Mouse (Mus musculus) spleen, postnatal 36 days (tissue): ENCODE measurements around the gene Psmb9.
"Not testable (repeated sequence)": the region's sequence is repeated elsewhere in the genome, so short reads cannot be mapped to it uniquely, and the experiment has no call there.

ENCODE experiments used
- DNase-seq, 2 experiments: peaks; one replicate each; pipeline ENCODE4 v3.0.0; 2022; ENCODE audit warnings: low spot score in 2 of 2, mixed read lengths in 1 of 2

Gene Psmb9

DNA sequence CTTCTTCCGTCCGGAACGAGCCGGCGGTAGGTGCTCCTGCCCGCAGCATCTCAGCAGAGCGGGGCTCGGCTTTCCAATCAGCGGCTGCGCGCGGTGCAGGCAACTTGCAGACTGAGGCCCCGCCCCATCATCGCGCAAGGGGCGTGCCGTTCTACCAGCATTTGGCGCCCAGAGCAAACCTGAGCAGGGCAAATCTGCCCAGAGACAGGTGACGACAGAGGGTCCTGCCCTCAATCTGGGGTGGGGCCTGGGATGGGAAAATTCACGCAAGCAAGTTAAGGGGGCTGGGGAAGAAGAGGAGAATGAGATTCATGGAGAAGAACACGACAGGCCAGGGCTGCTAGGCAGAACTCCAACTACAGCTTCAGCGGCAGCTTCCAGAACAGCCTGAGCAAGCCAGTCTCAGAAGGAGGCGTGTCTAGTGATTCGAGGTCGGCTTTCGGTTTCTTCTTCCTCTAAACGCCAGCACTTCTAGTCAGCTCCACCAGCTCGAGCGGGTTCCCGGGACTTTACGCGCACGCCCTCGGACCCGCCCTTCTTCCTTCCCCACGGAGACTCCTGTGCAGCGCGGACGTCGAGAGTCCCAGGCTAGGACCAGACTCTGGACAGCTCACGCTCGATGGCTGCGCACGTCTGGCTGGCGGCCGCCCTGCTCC, at the start of gene Psmb9, which contains the start of gene Tap1:
Gene Psmb9, minus strand, starts transcription at position 504 of the 656 bp plus-strand sequence.
Gene Tap1, plus strand, starts transcription at position 293 of the 656 bp plus-strand sequence.
- DNase-seq: peak; percentile 98 to 99

DNA sequence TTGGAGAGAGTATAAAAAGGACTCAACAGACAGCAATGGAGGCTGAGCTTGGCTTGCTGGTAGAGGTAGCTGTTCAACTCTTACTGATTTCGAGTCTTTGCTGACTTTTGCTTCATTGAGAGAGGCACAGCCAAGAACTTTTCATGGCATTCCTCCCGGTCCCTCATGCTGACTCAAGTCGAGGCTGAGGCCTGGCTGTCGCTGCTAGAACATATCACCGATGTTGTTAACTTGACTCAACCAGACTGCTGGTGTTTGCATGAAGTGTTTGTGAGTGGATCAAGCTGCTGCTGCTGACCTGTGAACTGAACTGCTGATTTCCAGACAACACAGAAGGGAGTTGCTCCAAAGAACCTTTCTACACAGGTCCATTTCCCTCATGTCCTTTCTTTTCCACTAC, 49.1 kb upstream of the Psmb9 start:
- DNase-seq: no peak

DNA sequence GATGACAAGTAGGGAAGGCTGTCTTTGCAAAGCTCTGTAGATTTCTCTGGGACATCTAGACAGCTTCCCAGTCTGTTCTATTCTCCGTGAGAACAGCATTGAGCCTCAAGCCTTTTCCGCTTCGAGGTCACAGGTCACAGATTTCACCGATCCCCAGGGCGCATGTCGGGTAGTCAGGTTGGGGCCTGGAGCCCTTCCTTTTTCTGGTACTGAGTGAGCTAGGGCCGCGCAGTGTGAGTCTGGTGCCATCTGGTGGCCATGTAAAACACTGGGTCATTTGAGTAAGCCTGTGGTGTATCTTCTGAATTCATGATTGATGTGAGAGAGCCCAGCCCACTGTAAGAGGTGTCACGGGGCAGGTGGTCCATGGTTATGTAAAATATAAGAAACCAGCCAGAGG, 47.4 kb upstream of the Psmb9 start:
- peak; percentile 90 to 92 for DNase-seq

DNA sequence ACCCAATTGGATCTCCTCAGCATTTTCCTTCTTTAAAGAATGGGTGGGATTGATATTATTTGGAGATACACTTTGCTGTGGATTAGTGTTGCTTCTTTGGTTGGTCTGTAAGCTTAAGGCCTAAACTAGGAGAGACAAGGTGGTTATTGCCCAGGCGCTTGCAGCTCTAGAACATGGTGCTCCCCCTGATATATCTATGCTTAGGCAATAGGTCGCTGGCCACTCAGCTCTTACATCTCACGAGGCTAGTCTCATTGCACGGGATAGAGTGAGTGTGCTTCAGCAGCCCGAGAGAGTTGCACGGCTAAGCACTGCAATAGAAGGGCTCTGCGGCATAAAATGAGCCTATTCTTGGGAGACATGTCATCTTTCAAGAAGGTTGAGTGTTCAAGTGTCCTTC, 44.5 kb upstream of the Psmb9 start:
- not testable (repeated sequence) for DNase-seq

DNA sequence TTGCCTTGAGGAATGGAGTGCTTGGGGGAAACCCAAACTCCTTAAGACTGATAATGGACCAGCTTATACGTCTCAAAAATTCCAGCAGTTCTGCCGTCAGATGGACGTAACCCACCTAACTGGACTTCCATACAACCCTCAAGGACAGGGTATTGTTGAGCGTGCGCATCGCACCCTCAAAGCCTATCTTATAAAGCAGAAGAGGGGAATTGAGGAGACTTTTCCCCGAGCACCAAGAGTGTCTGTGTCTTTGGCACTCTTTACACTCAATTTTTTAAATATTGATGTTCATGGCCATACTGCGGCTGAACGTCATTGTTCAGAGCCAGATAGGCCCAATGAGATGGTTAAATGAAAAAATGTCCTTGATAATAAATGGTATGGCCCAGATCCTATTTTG, 43.4 kb upstream of the Psmb9 start:
- not testable (repeated sequence) for DNase-seq

DNA sequence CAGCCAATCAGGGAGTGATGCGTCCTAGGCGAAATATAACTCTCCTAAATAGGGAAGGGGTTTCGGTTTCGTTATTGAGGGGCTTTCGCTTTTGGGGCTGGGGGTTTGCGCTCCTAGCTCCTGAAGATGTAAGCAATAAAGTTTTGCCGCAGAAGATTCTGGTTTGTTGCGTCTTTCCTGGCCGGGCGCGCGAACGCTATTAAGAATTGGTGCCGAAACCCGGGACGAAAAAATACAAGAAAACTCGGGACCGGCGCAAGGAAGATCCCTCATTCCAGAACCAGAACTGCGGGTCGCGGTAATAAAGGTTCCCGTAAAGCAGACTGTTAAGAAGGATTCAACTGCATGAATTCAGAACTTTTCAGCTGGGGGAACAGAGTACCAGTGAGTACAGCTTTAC, 38.3 kb upstream of the Psmb9 start:
- DNase-seq: peak in 1 of 2 experiments; percentile 34

DNA sequence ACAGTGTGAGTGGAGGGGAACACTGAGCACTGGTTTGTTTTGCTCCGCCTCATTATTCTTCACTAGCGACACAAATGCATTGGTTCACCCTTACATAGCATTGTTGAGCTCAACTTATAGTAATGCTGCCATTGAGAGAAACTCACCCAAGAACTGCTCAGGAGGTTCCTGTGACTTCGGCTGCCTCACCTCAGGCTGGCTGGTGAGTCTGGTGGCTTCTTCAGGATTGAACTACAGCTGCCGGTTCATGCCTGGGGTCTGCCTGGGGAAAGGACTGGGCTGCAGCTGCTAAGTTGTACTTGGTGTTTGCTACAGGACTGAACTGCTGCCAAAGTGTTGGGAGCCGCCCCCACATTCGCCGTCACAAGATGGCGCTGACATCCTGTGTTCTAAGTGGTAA, 37.9 kb upstream of the Psmb9 start:
- DNase-seq: no peak

DNA sequence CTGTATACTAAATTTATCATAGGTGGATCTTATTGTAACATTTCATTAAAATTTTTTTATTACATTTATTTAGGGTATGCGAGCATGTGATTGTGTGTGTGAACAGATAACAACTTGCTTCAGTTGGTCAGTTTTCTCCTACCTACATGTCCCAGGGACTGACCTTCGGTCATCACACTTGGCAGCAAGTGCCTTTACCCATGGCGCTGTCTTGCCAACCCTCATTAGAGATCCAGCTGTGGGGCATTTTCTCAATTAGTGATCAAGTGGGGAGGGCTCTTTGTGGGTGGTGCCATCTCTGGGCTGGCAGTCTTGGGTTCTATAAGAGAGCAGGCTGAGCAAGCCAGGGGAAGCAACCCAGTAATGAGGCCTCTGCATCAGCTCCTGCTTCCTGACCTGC, 37.3 kb upstream of the Psmb9 start:
- peak in 1 of 2 experiments; percentile 0 for DNase-seq

DNA sequence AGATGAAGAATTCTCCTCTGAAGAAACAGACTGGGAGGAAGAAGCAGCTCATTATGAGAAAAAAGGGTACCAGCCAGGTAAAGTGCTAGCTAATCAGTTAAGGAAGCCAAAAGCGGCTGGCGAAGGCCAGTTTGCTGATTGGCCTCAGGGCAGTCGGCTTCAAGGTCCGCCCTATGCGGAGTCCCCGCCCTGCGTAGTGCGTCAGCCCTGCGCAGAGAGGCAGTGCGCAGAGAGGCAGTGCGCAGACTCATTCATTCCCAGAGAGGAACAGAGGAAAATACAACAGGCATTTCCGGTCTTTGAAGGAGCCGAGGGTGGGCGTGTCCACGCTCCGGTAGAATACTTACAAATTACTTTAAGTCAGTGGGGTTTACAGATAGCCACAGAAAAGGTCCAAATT, 32.8 kb upstream of the Psmb9 start:
- not testable (repeated sequence) for DNase-seq

DNA sequence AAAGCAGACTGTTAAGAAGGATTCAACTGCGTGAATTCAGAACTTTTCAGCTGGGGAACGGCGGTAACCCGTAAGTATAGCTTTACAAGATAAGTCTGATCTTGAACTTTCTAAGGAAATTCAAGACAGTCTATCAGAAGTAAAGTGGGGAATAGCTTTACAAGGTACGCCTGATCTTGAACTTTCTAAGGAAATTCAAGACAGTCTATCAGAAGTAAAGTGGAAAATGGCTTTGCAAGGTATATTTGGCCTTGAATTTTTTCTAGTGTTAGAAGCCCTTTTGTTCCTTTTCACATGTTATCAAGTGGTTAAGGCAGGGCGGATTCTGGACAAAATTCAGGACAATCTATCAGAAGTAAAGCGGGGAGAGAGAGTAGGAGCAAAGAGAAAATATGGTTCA, 32.2 kb upstream of the Psmb9 start:
- peak in 1 of 2 experiments; percentile 43 for DNase-seq

DNA sequence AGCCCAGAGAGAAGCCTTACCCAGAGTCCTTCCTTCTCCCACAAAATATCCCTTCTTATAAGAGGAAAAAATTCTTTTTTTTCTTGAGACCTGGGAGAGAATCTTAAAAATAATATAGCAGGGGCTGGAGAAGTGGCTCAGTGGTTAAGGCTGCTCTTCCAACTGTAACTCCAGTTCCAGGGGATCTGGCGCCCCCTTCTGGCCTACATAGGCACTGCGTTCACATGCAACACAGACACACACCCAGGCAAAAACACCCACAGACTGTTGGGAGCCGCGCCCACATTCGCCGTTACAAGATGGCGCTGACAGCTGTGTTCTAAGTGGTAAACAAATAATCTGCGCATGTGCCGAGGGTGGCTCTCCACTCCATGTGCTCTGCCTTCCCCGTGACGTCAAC, 31.5 kb upstream of the Psmb9 start:
- DNase-seq: peak in 1 of 2 experiments; percentile 58

DNA sequence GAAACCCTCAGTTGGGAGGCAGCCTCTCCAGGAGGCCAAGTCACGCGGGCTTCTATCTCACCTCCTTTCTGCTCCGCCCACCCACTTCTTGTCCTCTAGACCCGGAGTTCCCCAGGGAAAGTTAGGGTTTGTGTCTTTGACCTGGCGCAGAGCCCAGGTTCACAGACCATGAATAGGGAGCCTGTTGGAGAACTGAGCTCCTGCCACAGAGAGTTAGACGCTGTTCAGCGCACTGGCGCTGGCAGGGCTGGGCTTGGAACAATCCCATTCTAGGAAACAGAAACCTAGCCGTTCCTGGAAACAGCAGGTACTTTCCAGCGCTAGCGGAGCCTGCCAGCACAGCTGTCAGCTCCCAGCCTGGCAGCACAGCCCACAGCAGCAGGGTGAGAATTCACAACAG, 31.1 kb upstream of the Psmb9 start:
- DNase-seq: peak in 1 of 2 experiments; percentile 40

DNA sequence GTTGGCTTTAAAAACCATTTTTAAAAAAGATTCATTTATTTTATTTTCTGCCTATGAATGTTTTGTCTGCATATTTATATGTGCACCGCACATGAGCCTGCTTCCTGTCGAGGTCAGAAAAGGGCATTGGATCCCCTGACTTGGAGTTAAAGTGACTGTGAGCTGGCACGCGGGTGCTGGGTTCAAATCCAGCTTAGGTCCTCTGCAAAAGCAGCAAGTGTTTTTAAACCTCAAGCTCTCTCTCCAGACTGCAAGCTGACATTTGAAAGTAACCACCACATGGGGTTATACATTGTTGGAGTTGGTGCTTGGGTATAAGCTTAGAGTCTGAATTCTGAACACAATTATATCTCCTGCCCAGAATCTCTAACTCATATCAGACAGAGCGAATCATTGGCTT, 30.4 kb upstream of the Psmb9 start:
- DNase-seq: peak in 1 of 2 experiments; percentile 0

DNA sequence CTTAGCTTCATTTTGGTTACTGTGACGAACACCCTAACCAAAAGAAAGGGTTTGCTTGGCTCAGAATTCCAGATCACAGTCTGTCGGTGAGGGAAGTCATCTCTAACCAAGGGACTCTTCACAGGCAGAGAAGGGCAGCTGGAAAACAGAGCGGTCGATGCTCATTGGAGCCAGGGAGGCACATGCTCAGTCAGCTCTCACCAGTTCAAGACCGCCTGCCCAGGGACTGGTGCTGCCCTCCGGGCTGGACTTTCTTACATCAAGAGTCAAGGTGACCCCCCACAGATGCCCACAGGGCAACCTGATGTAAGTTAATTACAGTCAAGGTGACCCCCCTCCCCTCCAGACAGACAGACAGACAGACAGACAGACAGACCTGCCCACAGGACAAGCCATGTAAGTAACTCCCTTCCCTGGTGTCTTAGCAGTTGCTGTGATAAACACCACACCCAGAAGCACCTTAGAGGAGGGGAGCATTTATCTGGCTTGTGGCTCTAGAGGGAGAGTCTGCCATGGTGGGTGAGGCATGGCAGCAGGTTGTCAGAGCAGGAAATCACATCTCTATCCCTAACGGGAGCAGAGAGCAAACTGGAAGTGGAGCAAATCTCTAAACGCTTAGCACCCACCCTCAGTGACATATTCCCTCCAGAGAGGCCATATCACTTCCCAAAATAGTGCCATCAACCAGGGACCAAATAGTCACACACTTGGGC, 29.8 kb upstream of the Psmb9 start:
- DNase-seq: peak in 1 of 2 experiments; percentile 0

DNA sequence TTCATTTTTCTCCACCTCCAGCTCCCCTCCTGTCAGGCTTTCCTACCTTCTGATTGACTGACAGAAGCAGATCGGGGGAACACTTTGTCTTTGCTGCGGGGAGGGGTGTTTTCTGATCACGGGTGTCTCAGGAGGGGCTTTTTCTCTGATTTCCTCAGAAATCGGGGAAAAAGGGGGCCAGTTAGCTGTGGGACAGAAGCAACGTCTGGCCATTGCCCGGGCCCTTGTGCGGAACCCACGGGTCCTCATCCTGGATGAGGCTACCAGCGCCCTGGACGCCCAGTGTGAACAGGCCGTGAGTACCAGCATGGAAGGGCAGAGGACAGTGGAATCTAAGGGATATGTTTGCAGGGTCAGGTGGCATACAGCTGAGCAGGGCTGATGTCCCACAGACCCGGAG, 27.6 kb upstream of the Psmb9 start:
- peak in 1 of 2 experiments; percentile 0 for DNase-seq

DNA sequence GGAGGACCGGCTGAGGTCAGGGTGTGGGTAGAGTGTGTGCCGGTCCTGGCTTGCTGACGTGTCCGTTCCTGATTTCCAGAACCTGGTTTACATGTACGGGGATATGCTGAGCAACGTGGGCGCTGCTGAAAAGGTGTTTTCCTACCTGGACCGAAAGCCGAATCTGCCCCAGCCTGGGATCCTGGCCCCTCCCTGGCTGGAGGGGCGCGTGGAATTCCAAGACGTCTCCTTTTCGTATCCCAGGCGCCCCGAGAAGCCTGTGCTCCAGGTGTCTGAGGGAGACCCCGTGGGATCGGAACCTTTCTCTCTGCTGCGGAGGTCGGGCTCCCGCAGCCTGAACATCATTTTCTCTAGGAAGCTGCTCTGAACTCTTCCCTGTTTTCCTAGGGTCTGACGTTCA, 26.4 kb upstream of the Psmb9 start:
- no peak for DNase-seq

DNA sequence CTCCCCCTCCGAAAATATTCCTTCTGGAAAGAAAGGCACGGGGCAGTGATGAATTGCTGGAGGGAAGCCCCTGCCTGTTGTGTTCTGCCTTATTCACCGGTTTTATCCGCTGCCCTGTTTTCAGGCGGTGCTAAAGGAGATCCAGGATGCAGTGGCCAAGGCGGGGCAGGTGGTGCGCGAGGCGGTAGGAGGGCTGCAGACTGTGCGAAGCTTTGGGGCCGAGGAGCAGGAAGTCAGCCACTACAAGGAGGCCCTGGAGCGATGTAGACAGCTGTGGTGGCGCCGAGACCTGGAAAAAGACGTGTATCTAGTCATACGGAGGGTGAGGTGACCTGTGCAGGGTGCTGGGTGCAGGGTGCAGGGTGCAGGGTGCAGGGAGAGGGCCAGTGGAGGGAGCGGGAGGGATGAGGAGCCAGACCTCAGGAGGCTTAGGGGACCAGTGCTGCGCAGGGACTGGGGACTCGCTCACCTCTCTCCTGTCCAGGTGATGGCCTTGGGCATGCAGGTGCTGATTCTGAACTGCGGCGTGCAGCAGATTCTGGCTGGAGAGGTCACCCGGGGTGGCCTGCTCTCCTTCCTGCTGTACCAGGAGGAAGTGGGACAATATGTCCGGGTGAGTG, 24.3 kb upstream of the Psmb9 start:
- peak in 1 of 2 experiments; percentile 14 for DNase-seq

DNA sequence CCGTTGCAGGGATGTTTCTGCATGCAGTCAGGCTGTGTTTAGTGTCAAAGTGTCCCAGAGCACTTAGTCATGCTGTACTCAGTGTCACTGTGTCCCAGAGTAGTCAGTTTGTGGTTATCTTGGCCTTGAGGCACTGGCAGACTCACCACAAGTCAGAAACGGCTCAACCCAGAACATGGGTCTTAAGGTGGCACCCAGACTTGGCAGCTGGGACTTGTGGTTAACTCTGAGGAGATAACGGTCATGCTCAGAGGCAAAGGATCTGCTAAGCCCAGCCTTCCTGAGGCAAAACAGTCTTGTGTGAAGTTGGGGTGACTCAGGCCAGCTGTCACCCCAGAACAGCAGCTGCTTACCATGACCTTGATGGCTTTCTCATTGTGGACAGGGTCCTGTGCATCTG, 23.0 kb upstream of the Psmb9 start:
- peak; percentile 35 to 48 for DNase-seq

DNA sequence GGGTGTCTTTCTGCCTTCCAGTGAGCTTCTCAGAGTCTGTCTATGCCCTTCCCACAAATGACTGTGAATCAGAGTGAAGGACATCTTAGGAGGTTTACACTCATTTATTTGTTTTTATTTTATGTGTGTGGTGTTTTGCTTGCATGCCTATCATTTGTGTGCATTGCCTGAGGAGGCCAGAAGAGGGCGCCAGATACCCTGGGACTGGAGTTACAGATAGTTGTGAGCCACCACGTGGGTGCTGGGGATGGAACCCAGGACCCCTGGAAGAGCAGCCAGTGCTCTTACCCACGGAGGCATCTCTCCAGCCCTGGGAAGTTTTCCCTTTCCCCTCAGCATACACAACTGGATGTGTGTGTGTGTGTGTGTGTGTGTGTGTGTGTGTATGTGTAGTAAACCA, 22.1 kb upstream of the Psmb9 start:
- DNase-seq: peak in 1 of 2 experiments; percentile 20

DNA sequence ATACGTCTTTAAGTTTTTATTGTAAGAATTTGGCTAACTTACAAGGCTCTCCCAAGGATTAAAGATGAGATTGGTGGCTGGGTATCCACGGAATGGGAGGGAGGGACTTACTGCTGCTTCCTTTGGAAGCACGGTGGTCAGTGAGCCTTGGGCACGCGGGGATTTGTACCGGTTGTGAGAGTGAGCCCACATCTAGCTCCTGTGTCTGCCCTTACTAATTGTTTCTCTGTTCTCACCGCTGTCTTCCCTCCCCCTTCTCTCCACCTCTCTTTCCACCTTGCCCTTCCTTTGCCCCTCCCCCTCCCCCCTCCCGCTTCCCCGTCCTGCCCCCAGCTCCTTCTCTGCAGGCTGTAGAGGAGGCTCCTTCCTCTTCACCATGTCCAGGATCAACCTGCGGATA, 20.9 kb upstream of the Psmb9 start:
- DNase-seq: no peak

DNA sequence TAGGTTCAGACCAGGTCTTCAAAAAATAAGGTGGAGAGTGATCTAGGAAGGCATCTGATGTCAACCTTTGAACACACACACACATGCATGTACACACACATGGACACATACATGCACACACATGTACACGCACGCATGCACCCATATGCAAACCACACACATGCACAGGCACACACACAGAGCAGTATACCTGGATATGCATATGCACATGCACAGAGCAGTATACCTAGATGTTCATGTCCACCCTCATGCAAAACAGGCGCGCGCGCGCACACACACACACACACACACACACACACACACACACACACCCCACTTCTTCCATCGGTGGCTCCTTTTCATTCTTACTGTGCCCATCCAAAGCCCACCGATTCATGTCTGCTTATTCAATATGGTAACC, 20.3 kb upstream of the Psmb9 start:
- peak in 1 of 2 experiments; percentile 4 for DNase-seq

DNA sequence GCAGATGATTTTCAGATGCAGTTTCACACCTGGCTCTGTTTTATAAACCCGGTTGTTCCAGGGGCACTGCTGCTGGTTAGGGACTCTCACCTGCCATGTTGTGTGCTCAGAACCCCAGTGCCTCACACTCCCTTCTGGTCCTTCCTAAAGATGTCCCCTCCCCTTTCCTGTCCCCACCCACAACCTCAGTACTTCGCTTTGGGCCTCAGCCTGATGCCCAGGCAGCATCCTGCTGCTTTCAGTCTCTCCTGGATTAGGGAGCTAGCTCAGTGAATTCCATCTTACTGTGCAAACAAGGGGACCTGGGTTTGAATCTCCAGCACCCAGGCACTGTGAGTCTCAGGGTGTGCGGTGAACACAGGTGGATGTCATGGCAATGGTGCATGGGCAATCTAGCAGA, 19.9 kb upstream of the Psmb9 start:
- DNase-seq: peak; percentile 44 to 58

DNA sequence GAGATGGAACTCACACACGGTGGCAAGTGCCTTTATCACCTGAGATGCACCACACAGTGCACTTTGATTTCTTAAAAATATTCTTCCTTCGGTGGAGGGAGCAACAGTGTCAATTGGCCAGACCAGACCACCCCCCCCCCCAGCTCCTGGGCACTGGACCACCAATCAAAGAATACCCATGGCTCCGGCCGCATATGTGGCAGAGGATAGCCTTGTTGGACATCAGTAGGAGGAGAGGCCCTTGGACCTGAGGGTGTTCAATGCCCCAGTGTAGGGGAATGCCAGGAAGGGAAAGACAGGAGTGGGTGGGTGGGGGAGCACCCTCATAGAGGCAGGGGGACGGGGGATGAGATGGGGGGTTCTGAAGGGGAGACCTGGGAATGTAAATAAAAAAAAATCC, 19.2 kb upstream of the Psmb9 start:
- DNase-seq: no peak
